Mouse (Mus musculus): Measurements from ENCODE around the gene Hoxd3.

Gene Hoxd3

GRCm38 (mm10) chr2:74706393-74706960, 5.2 kb upstream of the Hoxd3 start:
- DNase-seq (ENCODE audit: low spot score) = no peak

DNA sequence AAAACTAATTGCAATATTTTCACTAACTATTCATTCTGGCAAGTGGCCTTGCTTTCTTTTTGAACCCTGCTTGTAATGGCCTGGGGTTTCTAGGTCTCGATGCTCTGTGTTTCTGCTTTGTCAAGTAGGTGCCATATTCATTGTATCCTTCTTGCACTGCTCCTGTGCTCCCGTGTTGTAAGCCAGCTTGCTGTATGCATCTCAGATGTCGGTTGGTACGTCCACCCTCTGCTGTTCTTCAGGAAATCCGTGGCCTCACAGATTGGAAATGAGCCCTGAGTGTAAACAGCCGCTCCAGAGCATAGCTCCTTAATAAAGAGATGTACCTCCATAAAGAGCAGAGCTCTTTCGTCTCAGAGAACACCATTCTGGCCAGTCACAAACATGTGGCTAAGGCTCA, 4.1 kb upstream of the Hoxd3 start:
- no peak for DNase-seq (ENCODE audit: low spot score)

GRCm38 (mm10) chr2:74708676-74709075, 3.1 kb upstream of the Hoxd3 start:
- no peak for DNase-seq (ENCODE audit: low spot score)

GRCm38 (mm10) chr2:74709465-74710419, 2.0 kb upstream of the Hoxd3 start:
- DNase-seq (ENCODE audit: low spot score) = no peak

DNA sequence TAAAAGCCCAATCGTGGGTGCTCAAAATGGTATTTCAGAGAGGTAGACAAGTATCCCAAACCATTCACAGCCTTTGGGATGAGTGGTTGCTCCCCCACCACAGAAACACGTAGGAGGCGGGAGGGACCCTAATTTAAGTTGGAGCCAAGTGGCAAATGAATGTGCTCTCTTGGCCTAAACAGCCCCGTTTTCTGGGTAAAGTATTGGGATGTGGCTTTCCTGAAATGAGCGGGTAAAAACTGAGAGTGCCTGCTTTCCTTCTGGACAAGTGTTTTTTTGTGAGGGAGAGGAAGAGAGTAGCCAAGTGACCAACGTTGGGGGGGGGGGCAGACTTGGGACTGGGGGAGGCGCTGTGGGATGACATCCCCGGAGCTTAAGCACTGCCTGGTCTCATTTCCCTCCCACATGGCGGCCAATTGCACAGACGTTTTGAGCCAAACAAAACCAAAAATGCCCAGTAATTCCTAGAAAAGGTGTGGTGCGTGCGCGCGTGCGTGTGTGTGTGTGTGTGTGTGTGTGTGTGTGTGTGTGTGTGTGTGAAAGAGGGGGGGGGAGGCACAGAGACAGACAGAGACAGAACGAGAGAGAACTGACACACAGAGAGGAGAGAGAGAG, 691 bp upstream of the Hoxd3 start:
- no peak for DNase-seq (ENCODE audit: low spot score)

- DNase-seq (ENCODE audit: low spot score) = no peak
These were observed 1.8 kb downstream of the Hoxd3 start for GRCm38 (mm10) chr2:74713239-74714150.

- DNase-seq (ENCODE audit: low spot score) = no peak
These were observed 2.5 kb downstream of the Hoxd3 start for GRCm38 (mm10) chr2:74714156-74714789.

DNA sequence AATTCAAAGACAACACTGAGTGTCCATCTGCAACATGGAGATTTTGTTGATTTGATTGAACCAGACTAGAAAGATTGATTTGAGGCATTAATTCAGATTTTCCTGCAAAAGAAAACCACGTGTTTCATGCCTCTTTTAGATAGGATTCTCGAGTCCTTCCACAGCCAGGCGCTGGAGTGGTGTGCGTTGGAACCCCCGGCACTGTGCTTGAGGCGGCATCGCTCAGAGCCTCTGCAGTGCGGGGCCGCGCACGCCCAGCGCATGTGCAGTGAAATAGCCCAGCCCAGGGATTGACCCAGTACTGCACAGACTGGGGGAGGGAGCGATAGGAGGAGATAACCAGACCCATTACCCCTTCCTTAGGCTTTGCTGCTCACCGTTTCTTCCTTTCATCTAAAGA, 3.2 kb downstream of the Hoxd3 start:
- DNase-seq (ENCODE audit: low spot score) = no peak

GRCm38 (mm10) chr2:74715504-74716241, 3.9 kb downstream of the Hoxd3 start:
- DNase-seq (ENCODE audit: low spot score) = peak; percentile 83

GRCm38 (mm10) chr2:74720384-74720783, 8.7 kb downstream of the Hoxd3 start:
- DNase-seq (ENCODE audit: low spot score) = no peak

- DNase-seq (ENCODE audit: low spot score) = no peak
These were observed 9.3 kb downstream of the Hoxd3 start for GRCm38 (mm10) chr2:74720955-74721491.

- no peak for DNase-seq (ENCODE audit: low spot score)
These were observed 10.2 kb downstream of the Hoxd3 start for GRCm38 (mm10) chr2:74721882-74722281.

DNA sequence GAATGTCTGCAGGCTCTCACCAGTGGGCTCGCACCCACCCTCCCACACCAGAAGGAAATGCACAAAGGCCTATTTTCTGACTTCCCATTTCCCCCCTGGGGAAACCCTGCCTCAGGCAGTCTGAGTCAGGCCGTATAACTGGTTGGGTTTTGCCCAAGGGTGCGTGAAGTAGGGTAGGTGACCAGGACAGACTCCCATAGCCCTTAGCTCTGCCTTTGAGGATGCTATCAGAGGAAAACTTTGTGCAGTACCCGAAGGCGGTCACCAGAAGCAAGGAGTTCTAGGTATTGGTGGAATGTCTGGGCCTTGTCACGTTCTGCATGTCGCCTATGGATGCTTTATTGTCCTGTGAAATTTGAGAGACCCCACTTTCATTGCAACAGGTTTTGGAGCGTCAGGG, 11.2 kb downstream of the Hoxd3 start:
- no peak for DNase-seq (ENCODE audit: low spot score)

DNA sequence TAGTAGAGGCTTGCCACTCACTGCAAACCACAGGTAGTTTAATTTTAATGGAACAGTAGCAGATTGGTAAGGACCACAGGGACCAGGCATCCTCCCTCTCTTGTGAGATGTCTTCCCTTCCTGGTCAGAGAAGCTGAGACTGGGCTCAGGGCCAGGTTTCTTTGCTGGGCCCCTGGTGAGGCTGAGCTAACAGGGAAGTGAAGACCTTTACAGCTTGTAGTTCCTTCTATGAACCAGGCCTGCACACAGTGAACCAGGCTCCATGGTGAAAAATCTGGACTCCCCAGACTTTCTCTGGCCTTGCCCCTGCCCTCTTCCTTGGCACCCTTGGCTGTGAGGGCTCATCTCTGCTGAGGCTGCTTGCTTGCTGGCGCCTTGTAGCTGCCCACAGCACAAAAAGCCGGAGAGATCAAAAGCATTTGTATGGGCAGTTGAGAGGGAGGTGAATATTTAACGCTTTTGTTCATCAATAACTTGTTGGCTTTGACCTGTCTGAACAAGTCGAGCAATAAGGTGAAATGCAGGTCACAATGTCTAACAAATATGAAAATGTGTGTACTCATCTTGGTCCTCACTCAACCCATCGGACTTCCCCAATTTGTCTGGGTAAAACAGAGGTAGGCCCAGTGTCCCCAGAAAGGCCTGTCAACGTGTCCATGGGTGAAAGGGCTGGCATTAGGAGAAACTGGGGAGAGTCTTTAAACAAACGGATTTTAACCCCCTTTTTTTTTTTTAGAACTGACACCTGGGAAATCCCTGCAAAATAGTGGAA, 12.7 kb downstream of the Hoxd3 start:
- no peak for DNase-seq (ENCODE audit: low spot score)

- no peak for DNase-seq (ENCODE audit: low spot score)
These were observed 13.4 kb downstream of the Hoxd3 start for GRCm38 (mm10) chr2:74725171-74725570.

DNA sequence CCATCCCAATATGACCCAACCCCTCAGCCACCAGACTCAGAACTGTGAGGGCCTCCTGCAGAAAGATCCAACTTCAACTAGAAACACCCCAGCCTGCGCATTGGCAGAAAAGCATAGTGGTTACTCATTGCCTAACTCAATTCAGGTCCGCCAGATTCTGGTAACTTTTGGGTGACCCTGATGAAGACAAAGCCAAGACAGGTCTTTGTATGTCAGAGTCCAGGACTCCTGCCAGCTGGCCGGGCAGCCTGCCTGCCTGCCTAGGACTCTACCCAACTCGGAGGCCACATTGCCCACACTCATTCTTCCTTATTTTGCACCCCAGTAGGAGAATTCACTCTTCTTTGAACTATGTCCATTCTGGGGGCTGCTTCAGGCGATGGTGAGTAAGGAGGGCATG, 14.8 kb downstream of the Hoxd3 start, which contains the start of gene Gm28230:
TSS of gene Gm28230 (plus strand) at position 178 of the 400 bp plus-strand sequence.
- DNase-seq (ENCODE audit: low spot score) = no peak

GRCm38 (mm10) chr2:74726973-74727639, 15.4 kb downstream of the Hoxd3 start:
- DNase-seq (ENCODE audit: low spot score) = no peak

GRCm38 (mm10) chr2:74727640-74728302, 16.0 kb downstream of the Hoxd3 start:
- DNase-seq (ENCODE audit: low spot score) = no peak

DNA sequence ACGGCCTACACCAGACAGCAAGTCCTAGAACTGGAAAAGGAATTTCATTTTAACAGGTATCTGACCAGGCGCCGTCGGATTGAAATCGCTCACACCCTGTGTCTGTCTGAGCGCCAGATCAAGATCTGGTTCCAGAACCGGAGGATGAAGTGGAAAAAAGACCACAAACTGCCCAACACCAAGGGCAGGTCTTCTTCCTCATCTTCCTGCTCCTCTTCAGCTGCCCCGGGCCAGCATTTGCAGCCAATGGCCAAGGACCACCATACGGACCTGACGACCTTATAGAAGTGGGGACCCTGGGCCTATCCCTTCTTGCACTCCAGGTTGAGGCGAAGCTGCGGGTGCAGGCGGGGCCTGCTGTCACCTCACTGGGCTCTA, 16.6 kb downstream of the Hoxd3 start:
- no peak for DNase-seq (ENCODE audit: low spot score)
